Mouse (Mus musculus) hindbrain, embryonic 14.5 days (tissue): ENCODE results near the gene Mybphl. TPM values are rescaled to one million over a fixed set of nuclear protein-coding genes. Genes with fewer than 3 reads are reported as not detected.

ENCODE experiments used
- ATAC-seq: fragments of 200-750 bp; cut with Nextera tagmentation; 2 replicates; pipeline ENCODE4 v1.8.0; 2017; ENCODE audit warnings: moderate number of reproducible peaks, mild to moderate bottlenecking, moderate TSS enrichment, moderate library complexity; ENCODE audit not compliant: low FRiP score
- DNase-seq: peaks from one replicate; pipeline ENCODE4 v3.0.0-alpha.2; 2015; ENCODE audit warnings: low spot score
- H3K27ac ChIP-seq: fragments of 300-500 bp; sonication (generic); 2 replicates; pipeline ENCODE4 v1.5.1; 2014; ENCODE audit warnings: mild to moderate bottlenecking, moderate library complexity
- H3K27me3 ChIP-seq: fragments of 300-500 bp; sonication (generic); 2 replicates; pipeline ENCODE4 v1.6.1; 2014; ENCODE audit warnings: mild to moderate bottlenecking, low read length, mixed read lengths; ENCODE audit not compliant: control insufficient read depth, insufficient read depth
- H3K36me3 ChIP-seq: fragments of 300-500 bp; sonication (generic); replicated peaks from 2 replicates; pipeline ENCODE4 v1.6.1; 2014; ENCODE audit not compliant: control insufficient read depth, insufficient read depth
- H3K4me1 ChIP-seq: fragments of 300-500 bp; sonication (generic); replicated peaks from 2 replicates; pipeline ENCODE4 v1.6.1; 2014; ENCODE audit warnings: antibody characterized with exemption, low read length, mixed read lengths; ENCODE audit not compliant: control insufficient read depth, insufficient read depth
- H3K4me2 ChIP-seq: fragments of 300-500 bp; sonication (generic); replicated peaks from 2 replicates; pipeline ENCODE4 v1.6.1; 2014; ENCODE audit warnings: mild to moderate bottlenecking, moderate library complexity
- H3K4me3 ChIP-seq: fragments of 300-500 bp; sonication (generic); replicated peaks from 2 replicates; pipeline ENCODE4 v1.5.1; 2014; ENCODE audit warnings: mild to moderate bottlenecking, low read length
- H3K9ac ChIP-seq: fragments of 300-500 bp; sonication (generic); 2 replicates; pipeline ENCODE4 v1.6.1; 2014
- H3K9me3 ChIP-seq: fragments of 300-500 bp; sonication (generic); 2 replicates; pipeline ENCODE4 v1.6.1; 2016; ENCODE audit warnings: low read length; ENCODE audit not compliant: control insufficient read depth
- WGBS: fragments of 180-500 bp; shearing (Covaris S2); extraction: QIAGEN DNeasy Blood & Tissue Kit; methylation state at CpG from one replicate; pipeline ENCODE4 v1.1.7; 2014; 5-methylcytosine and 5-hydroxymethylcytosine counted together
- polyA plus RNA-seq: library from polyadenylated mRNA; unstranded; fragments of >200 nt; fragmentation: Nextera tagmentation; extraction: Ambion mirVana; gene quantifications from 2 replicates; pipeline ENCODE4 v1.2.1, GENCODE M21; 2014

Gene Mybphl
- polyA plus RNA-seq: 0.16 and 0.31 TPM in 2 replicates

GRCm38 (mm10) chr3:108364270-108364995, at the start of gene Mybphl:
Gene Mybphl (plus strand): TSS chr3:108364911.
- Histone ChIP-seq H3K27me3 (no peaks in the 10 kb centered on the region), H3K9me3 (no peaks in the 10 kb centered on the region), H3K27ac (no peak within 1 kb of the TSS), H3K36me3 (0 out of 2 replicates have a peak, but pooled peaks cover 4% of the 10 kb centered on the region), H3K9ac (no peak within 1 kb of the TSS), H3K4me3 (no peak within 1 kb of the TSS), H3K4me2 (no peak within 1 kb of the TSS), H3K4me1 (0 out of 2 replicates have a peak, but pooled peaks cover 4% of the 10 kb centered on the region)
- WGBS: 82% methylated on average over 9 of the region's 9 CpGs
- ATAC-seq: 0 out of 2 replicates have a peak, but pooled peaks have one; percentile 21
- DNase-seq: no peak

DNA sequence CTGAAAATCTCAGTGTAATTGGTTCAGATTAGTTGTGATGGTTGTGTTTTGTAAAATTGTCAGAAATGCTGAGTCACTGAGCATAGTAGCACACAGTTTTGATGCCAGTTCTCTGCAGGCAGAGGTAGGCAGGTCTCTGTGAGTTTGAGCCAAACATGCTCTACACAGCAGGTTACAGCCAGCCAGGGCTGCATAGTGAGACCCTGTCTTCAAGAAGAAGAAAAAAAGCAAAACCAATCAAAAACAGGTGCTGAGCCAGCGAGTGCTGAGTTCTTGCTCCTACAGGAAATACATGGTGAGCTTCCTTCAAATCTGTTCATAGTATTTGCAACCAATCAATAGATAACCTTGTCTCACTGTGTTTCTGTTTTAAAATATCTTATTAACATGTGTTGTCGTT, 46.2 kb upstream of the Mybphl start:
- Histone ChIP-seq H3K4me2 (no peak overlapping the region), H3K4me1 (0 out of 2 replicates have a peak, but pooled peaks cover 3% of the 10 kb centered on the region), H3K36me3 (0 out of 2 replicates have a peak, but pooled peaks cover 7% of the 10 kb centered on the region), H3K4me3 (no peak overlapping the region), H3K27me3 (no peaks in the 10 kb centered on the region), H3K9ac (no peak overlapping the region), H3K27ac (no peak overlapping the region), H3K9me3 (no peaks in the 10 kb centered on the region)
- no peak for DNase-seq
- whole genome bisulfite sequencing: 66% methylated on average over 2 of the region's 2 CpGs
- ATAC-seq: no peak

DNA sequence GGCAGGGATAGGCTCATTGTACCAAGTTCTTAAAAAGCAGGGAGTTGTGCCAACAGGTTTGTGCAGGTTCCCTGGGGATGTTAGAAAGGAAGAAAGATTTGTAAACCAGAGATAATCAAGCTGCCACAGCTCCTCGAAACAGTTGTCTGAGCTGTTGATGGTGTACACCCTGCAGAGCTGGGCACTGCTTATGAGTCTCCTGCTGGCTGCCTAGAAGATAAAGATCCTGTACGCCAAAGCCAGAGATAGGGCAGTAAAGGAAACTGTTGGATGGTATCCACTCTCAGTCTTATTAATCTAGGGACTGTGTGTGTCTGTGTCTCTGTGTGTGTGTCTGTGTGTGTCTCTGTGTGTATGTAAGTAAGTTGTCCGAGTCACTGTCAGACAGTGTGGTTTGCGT, 43.0 kb upstream of the Mybphl start:
- 72% methylated on average over 4 of the region's 4 CpGs for WGBS
- no peak overlapping the region for H3K4me2 ChIP-seq
- H3K4me1 ChIP-seq: 0 out of 2 replicates have a peak, but pooled peaks cover 3% of the 10 kb centered on the region
- no peak overlapping the region for H3K9ac ChIP-seq
- H3K9me3 ChIP-seq: no peaks in the 10 kb centered on the region
- peaks cover 32% of the 10 kb centered on the region for H3K36me3 ChIP-seq
- no peak for DNase-seq
- ATAC-seq: no peak
- H3K27me3 ChIP-seq: no peaks in the 10 kb centered on the region
- no peak overlapping the region for H3K27ac ChIP-seq
- no peak overlapping the region for H3K4me3 ChIP-seq

- Histone ChIP-seq H3K4me3 (no peak overlapping the region), H3K36me3 (peaks cover 37% of the 10 kb centered on the region), H3K27ac (no peak overlapping the region), H3K4me2 (no peak overlapping the region), H3K4me1 (0 out of 2 replicates have a peak, but pooled peaks cover 3% of the 10 kb centered on the region), H3K27me3 (no peaks in the 10 kb centered on the region), H3K9ac (no peak overlapping the region), H3K9me3 (no peaks in the 10 kb centered on the region)
- 92% methylated on average over 4 of the region's 4 CpGs for WGBS
- no peak for DNase-seq
- no peak for ATAC-seq
Measured at GRCm38 (mm10) chr3:108322136-108322535, 42.6 kb upstream of the Mybphl start.

GRCm38 (mm10) chr3:108322962-108323361, 41.7 kb upstream of the Mybphl start:
- no peak for DNase-seq
- Histone ChIP-seq H3K9ac (no peak overlapping the region), H3K4me1 (0 out of 2 replicates have a peak, but pooled peaks cover 3% of the 10 kb centered on the region), H3K4me3 (no peak overlapping the region), H3K27ac (no peak overlapping the region), H3K27me3 (no peaks in the 10 kb centered on the region), H3K4me2 (no peak overlapping the region), H3K36me3 (peaks cover 45% of the 10 kb centered on the region), H3K9me3 (no peaks in the 10 kb centered on the region)
- no peak for ATAC-seq
- 91% methylated on average over 3 of the region's 3 CpGs for WGBS

DNA sequence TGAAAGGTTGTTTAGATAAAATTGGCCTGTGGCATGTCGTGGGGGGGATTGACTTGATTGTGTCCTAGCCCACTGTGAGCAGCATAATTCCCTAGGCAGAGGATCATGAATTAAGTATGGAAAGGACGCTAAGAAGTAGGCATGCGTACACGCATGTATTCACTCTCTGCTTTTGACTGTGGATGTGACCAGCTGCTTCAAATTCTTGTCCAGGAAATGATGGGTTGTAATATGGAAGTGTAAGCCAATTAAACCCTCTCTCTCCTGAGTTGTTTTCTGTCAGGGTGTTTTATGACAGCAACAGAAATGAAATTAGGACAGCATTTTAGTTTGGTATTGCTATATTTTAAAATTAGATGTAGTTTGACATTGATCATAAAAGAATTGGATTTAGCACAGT, 39.9 kb upstream of the Mybphl start:
- H3K36me3 ChIP-seq: peaks cover 58% of the 10 kb centered on the region

GRCm38 (mm10) chr3:108325521-108325920, 39.2 kb upstream of the Mybphl start:
- 0 out of 2 replicates have a peak, but pooled peaks cover 3% of the 10 kb centered on the region for H3K4me1 ChIP-seq
- 98% methylated on average over 9 of the region's 9 CpGs for WGBS
- no peak for ATAC-seq

More for the DNA sequence above, 39.9 kb upstream of the Mybphl start:
- H3K9ac ChIP-seq: no peak overlapping the region
- H3K27me3 ChIP-seq: no peaks in the 10 kb centered on the region
- H3K4me3 ChIP-seq: no peak overlapping the region
- no peak overlapping the region for H3K27ac ChIP-seq
- no peaks in the 10 kb centered on the region for H3K9me3 ChIP-seq
- no peak overlapping the region for H3K4me2 ChIP-seq
- 0 out of 2 replicates have a peak, but pooled peaks cover 3% of the 10 kb centered on the region for H3K4me1 ChIP-seq
- DNase-seq: no peak
- no peak for ATAC-seq
- WGBS: 82% methylated on average over 4 of the region's 4 CpGs

DNA sequence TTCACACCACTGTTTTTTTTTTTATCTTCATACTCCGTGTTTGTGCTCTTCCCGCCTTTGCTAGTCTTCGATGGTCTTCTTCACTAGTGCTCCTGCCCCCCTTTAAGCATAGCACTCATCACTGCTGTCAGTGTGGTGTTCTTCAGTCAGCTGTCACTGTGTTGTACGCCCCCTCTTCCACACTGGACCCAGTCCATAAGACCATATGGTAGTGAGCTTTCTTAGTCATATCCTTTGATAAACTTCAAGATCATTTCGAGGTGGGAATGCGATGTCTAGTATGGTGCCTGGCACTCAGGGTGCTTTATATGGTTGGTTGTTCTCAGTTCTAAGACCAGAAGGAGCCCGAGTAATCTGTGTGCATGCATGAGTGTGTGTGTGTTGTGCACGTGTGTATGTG, 37.4 kb upstream of the Mybphl start:
- DNase-seq (no peak), ATAC-seq (no peak)
- 94% methylated on average over 8 of the region's 8 CpGs for WGBS
- no peak overlapping the region for H3K9ac ChIP-seq
- no peak overlapping the region for H3K4me2 ChIP-seq
- no peak overlapping the region for H3K4me3 ChIP-seq
- H3K4me1 ChIP-seq: no peaks in the 10 kb centered on the region
- no peaks in the 10 kb centered on the region for H3K27me3 ChIP-seq
- H3K9me3 ChIP-seq: no peaks in the 10 kb centered on the region
- no peak overlapping the region for H3K27ac ChIP-seq
- H3K36me3 ChIP-seq: peaks cover 80% of the 10 kb centered on the region

More at GRCm38 (mm10) chr3:108325521-108325920, 39.2 kb upstream of the Mybphl start:
- peaks cover 64% of the 10 kb centered on the region for H3K36me3 ChIP-seq
- no peak overlapping the region for H3K27ac ChIP-seq
- no peak overlapping the region for H3K4me3 ChIP-seq
- H3K4me2 ChIP-seq: no peak overlapping the region
- H3K27me3 ChIP-seq: no peaks in the 10 kb centered on the region
- H3K9ac ChIP-seq: no peak overlapping the region
- no peaks in the 10 kb centered on the region for H3K9me3 ChIP-seq
- no peak for DNase-seq

GRCm38 (mm10) chr3:108327916-108328315, 36.8 kb upstream of the Mybphl start:
- WGBS: 72% methylated on average over 3 of the region's 3 CpGs
- 0 out of 2 replicates have a peak overlapping the region, but pooled peaks have one; percentile 23 for H3K27ac ChIP-seq
- H3K27me3 ChIP-seq: no peaks in the 10 kb centered on the region
- peaks cover 86% of the 10 kb centered on the region for H3K36me3 ChIP-seq
- no peaks in the 10 kb centered on the region for H3K4me1 ChIP-seq
- no peak overlapping the region for H3K9ac ChIP-seq
- no peak for DNase-seq
- ATAC-seq: 0 out of 2 replicates have a peak, but pooled peaks have one; percentile 21
- no peak overlapping the region for H3K4me3 ChIP-seq
- H3K9me3 ChIP-seq: no peaks in the 10 kb centered on the region
- no peak overlapping the region for H3K4me2 ChIP-seq
